Mouse (Mus musculus): ENCODE data around the gene Cyp8b1. TPM values are rescaled to one million over a fixed set of nuclear protein-coding genes. Genes with fewer than 3 reads are reported as not detected.

Gene Cyp8b1
- polyA plus RNA-seq, 1 experiment: not detected

- TF ChIP-seq MAX (IDR thresholded peaks at IDR 0.05; ENCODE audit: low read depth) (no peak), TCF12 (IDR thresholded peaks at IDR 0.05; ENCODE audit: insufficient read depth, poor library complexity, severe bottlenecking) (no peak), MYOD1 (IDR thresholded peaks at IDR 0.05; ENCODE audit: control insufficient read depth in 1 of 3, insufficient read length in 2 of 3, low read depth in 2 of 3) (no peak), MYOG (IDR thresholded peaks at IDR 0.05; ENCODE audit: control insufficient read depth in 1 of 3, insufficient read depth in 1 of 3, insufficient read length in 2 of 3, low read depth in 2 of 3) (no peak), USF1 (IDR thresholded peaks at IDR 0.05; ENCODE audit: low read depth) (no peak), SRF (IDR thresholded peaks at IDR 0.05; ENCODE audit: control insufficient read depth, insufficient read length, low read depth) (no peak), TCF3 (IDR thresholded peaks at IDR 0.05; ENCODE audit: insufficient read length, low read depth) (no peak), POLR2AphosphoS2 (IDR thresholded peaks at IDR 0.05; ENCODE audit: insufficient read length, low read depth) (no peak), CEBPB (IDR thresholded peaks at IDR 0.05; ENCODE audit: insufficient read depth, poor library complexity, severe bottlenecking) (no peak), REST (IDR thresholded peaks at IDR 0.05; ENCODE audit: insufficient read depth, insufficient read length) (no peak), E2F4 (IDR thresholded peaks at IDR 0.05; ENCODE audit: insufficient read depth) (no peak), POLR2A (IDR thresholded peaks at IDR 0.05; ENCODE audit: insufficient read length, low read depth) (no peak)
- Histone ChIP-seq H3K4me3 (no peak overlapping the region), H3K4me2 (ENCODE audit: low read depth) (no peak overlapping the region), H3K79me2 (ENCODE audit: control insufficient read depth, insufficient read depth) (no peaks in the 10 kb centered on the region), H3ac (ENCODE audit: control insufficient read depth, insufficient read length) (no peak overlapping the region), H3K27me3 (ENCODE audit: control insufficient read depth, insufficient read depth, insufficient read length) (peaks cover 2% of the 10 kb centered on the region), H3K36me3 (ENCODE audit: control insufficient read depth, insufficient read depth) (no peaks in the 10 kb centered on the region)
Observed at GRCm38 (mm10) chr9:121919027-121919501, 3.0 kb upstream of the Cyp8b1 start.

DNA sequence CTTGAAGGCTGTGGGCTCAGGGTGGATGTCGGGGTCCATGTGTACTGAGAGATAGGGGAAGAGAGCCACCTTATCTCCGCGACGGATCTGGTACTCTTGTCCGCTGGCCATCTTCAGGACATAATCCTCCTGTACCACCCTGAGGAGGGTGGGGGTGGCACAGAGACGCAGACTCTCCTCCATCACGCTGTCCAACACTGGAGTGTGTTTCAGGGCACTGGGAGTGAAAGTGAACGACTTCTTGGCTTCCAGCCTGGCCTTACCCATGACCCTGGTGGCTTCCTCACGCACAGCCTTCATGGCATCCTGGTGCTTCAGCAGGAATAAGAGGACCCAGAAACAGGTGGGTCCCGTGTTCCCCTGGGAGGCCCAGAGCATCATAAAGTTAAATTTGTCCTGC lies 1.0 kb downstream of the Cyp8b1 start:
- peaks cover 12% of the 10 kb centered on the region for H3K27me3 ChIP-seq (ENCODE audit: control insufficient read depth, insufficient read depth, insufficient read length)
- no peak overlapping the region for H3K4me3 ChIP-seq
- no peaks in the 10 kb centered on the region for H3K36me3 ChIP-seq (ENCODE audit: control insufficient read depth, insufficient read depth)
- H3K4me2 ChIP-seq (ENCODE audit: low read depth): no peak overlapping the region
- H3K79me2 ChIP-seq (ENCODE audit: control insufficient read depth, insufficient read depth): no peaks in the 10 kb centered on the region
- no peak overlapping the region for H3ac ChIP-seq (ENCODE audit: control insufficient read depth, insufficient read length)
- TF ChIP-seq POLR2A (IDR thresholded peaks at IDR 0.05; ENCODE audit: insufficient read length, low read depth): no peak

GRCm38 (mm10) chr9:121914226-121914757 lies 1.8 kb downstream of the Cyp8b1 start:
- Histone ChIP-seq H3K36me3 (ENCODE audit: control insufficient read depth, insufficient read depth) (no peaks in the 10 kb centered on the region), H3K4me2 (ENCODE audit: low read depth) (peak overlapping the region; percentile 30), H3K79me2 (ENCODE audit: control insufficient read depth, insufficient read depth) (no peaks in the 10 kb centered on the region), H3K27me3 (ENCODE audit: control insufficient read depth, insufficient read depth, insufficient read length) (peaks cover 20% of the 10 kb centered on the region), H3ac (ENCODE audit: control insufficient read depth, insufficient read length) (no peak overlapping the region), H3K4me3 (no peak overlapping the region)
- TF ChIP-seq POLR2A (IDR thresholded peaks at IDR 0.05; ENCODE audit: insufficient read length, low read depth): no peak
- TF ChIP-seq MYOG (IDR thresholded peaks at IDR 0.05; ENCODE audit: control insufficient read depth in 1 of 3, insufficient read depth in 1 of 3, insufficient read length in 2 of 3, low read depth in 2 of 3): peak in 1 of 3 experiments; percentile 73
- peak in 2 of 3 experiments; percentile 40 to 78 for TF ChIP-seq MYOD1 (IDR thresholded peaks at IDR 0.05; ENCODE audit: control insufficient read depth in 1 of 3, insufficient read length in 2 of 3, low read depth in 2 of 3)
- peak; percentile 71 for TF ChIP-seq CEBPB (IDR thresholded peaks at IDR 0.05; ENCODE audit: insufficient read depth, poor library complexity, severe bottlenecking)

DNA sequence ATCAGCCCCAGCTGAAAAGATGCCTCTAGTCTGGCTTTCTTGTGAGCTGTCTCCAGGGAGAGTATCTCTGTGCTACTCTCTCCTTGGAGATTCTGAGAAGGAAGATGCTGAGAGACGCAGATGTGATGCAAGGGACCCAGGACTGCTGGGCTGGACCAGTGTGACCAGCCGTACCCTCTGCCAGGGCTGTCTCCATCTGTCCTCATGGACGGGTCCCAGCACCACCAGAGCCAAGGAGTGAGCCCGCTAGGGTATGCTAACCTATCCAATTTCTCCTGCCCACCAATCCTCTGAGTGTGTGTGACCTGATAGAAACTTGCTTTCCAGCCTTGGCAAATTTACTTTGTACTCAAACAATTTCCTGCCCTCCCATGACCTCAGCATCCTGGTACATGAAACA lies 3.3 kb downstream of the Cyp8b1 start:
- TF ChIP-seq POLR2A (IDR thresholded peaks at IDR 0.05; ENCODE audit: insufficient read length, low read depth) (no peak), SRF (IDR thresholded peaks at IDR 0.05; ENCODE audit: control insufficient read depth, insufficient read length, low read depth) (no peak), MYOG (IDR thresholded peaks at IDR 0.05; ENCODE audit: control insufficient read depth in 1 of 3, insufficient read depth in 1 of 3, insufficient read length in 2 of 3, low read depth in 2 of 3) (no peak), POLR2AphosphoS2 (IDR thresholded peaks at IDR 0.05; ENCODE audit: insufficient read length, low read depth) (no peak), E2F4 (IDR thresholded peaks at IDR 0.05; ENCODE audit: insufficient read depth) (no peak), CEBPB (IDR thresholded peaks at IDR 0.05; ENCODE audit: insufficient read depth, poor library complexity, severe bottlenecking) (no peak), MAX (IDR thresholded peaks at IDR 0.05; ENCODE audit: low read depth) (no peak), TCF12 (IDR thresholded peaks at IDR 0.05; ENCODE audit: insufficient read depth, poor library complexity, severe bottlenecking) (no peak), USF1 (IDR thresholded peaks at IDR 0.05; ENCODE audit: low read depth) (no peak)
- Histone ChIP-seq H3K36me3 (ENCODE audit: control insufficient read depth, insufficient read depth) (no peaks in the 10 kb centered on the region), H3K27me3 (ENCODE audit: control insufficient read depth, insufficient read depth, insufficient read length) (peaks cover 34% of the 10 kb centered on the region), H3K79me2 (ENCODE audit: control insufficient read depth, insufficient read depth) (no peaks in the 10 kb centered on the region), H3ac (ENCODE audit: control insufficient read depth, insufficient read length) (no peak overlapping the region), H3K4me2 (ENCODE audit: low read depth) (no peak overlapping the region), H3K4me3 (no peak overlapping the region)

DNA sequence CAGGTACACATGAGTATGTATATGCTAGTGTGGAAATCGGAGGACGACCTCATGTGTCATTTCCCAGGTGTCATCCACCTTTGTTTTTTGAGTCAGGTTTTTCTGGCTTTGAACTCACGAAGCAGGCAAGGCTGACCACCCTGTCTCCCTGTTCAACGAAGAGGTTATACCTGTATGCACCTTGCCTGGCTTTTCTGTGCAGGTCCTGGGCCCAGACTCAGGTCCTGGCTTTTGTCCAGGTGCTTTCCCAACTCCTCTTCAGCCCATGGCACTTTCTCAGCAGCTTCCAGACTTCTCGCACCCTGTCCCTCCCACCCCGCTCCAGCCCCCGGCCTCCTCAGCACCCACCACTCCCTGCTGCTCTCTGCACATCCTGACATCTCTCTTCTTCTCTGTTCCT lies 4.9 kb downstream of the Cyp8b1 start:
- TF ChIP-seq USF1 (IDR thresholded peaks at IDR 0.05; ENCODE audit: low read depth) (no peak), MAX (IDR thresholded peaks at IDR 0.05; ENCODE audit: low read depth) (no peak), TCF12 (IDR thresholded peaks at IDR 0.05; ENCODE audit: insufficient read depth, poor library complexity, severe bottlenecking) (no peak), MYOG (IDR thresholded peaks at IDR 0.05; ENCODE audit: control insufficient read depth in 1 of 3, insufficient read depth in 1 of 3, insufficient read length in 2 of 3, low read depth in 2 of 3) (no peak), REST (IDR thresholded peaks at IDR 0.05; ENCODE audit: insufficient read depth, insufficient read length) (no peak), POLR2A (IDR thresholded peaks at IDR 0.05; ENCODE audit: insufficient read length, low read depth) (no peak), SRF (IDR thresholded peaks at IDR 0.05; ENCODE audit: control insufficient read depth, insufficient read length, low read depth) (no peak), CEBPB (IDR thresholded peaks at IDR 0.05; ENCODE audit: insufficient read depth, poor library complexity, severe bottlenecking) (no peak), POLR2AphosphoS2 (IDR thresholded peaks at IDR 0.05; ENCODE audit: insufficient read length, low read depth) (no peak), TCF3 (IDR thresholded peaks at IDR 0.05; ENCODE audit: insufficient read length, low read depth) (no peak), MYOD1 (IDR thresholded peaks at IDR 0.05; ENCODE audit: control insufficient read depth in 1 of 3, insufficient read length in 2 of 3, low read depth in 2 of 3) (no peak), E2F4 (IDR thresholded peaks at IDR 0.05; ENCODE audit: insufficient read depth) (no peak)
- peaks cover 38% of the 10 kb centered on the region for H3K27me3 ChIP-seq (ENCODE audit: control insufficient read depth, insufficient read depth, insufficient read length)
- H3K79me2 ChIP-seq (ENCODE audit: control insufficient read depth, insufficient read depth): no peaks in the 10 kb centered on the region
- H3K4me2 ChIP-seq (ENCODE audit: low read depth): no peak overlapping the region
- H3ac ChIP-seq (ENCODE audit: control insufficient read depth, insufficient read length): no peak overlapping the region
- no peak overlapping the region for H3K4me3 ChIP-seq
- H3K36me3 ChIP-seq (ENCODE audit: control insufficient read depth, insufficient read depth): no peaks in the 10 kb centered on the region
